Mouse (Mus musculus) cerebellum, adult 9-11 months (tissue): ENCODE data around the gene Fam171a1.
A peak's percentile ranks its signal among the peaks of the same experiment; 100 is the strongest.

Source experiments
- DNase-seq: peaks from one replicate; pipeline ENCODE4 v3.0.0; 2022

Gene Fam171a1

DNA sequence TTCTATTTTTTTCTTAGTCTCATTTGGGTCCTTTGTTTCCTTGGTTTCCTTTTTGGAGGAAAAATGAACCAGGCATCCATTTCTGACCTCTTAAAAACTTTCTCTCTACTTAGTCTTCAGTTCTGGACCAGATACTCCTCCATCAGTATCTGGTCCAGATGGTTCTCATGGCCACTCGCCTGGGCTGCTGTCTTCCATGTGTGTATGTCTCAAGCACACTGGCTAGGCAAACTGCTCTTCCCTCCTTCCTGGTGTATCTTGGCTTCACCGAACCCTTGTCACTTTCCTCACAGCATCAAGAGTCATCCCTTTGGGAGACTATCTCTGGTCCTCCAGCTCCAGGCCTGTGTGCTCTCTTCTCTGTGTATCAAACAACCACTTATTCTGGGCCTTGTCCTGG, 25.0 kb downstream of the Fam171a1 start:
- no peak for DNase-seq

DNA sequence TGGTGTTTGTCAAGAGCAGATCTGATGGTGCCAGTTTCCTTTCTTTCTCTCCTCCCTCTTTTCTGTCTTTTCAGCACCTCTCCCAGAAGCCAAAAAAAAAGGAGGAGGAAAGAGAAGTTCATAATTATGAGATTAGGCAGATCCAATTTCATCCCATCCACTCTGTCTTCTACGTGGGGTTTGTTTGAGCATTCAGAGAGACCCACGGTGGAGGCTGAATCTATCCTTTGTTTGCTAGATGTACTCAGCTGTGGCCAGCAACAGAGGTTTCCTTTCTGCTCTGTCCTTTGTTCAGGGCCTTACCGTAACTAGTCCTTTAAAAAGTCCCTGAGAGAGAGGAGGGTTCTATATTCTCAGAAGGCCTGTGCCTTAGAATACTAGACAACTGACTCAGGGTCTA, 25.6 kb downstream of the Fam171a1 start:
- no peak for DNase-seq

DNA sequence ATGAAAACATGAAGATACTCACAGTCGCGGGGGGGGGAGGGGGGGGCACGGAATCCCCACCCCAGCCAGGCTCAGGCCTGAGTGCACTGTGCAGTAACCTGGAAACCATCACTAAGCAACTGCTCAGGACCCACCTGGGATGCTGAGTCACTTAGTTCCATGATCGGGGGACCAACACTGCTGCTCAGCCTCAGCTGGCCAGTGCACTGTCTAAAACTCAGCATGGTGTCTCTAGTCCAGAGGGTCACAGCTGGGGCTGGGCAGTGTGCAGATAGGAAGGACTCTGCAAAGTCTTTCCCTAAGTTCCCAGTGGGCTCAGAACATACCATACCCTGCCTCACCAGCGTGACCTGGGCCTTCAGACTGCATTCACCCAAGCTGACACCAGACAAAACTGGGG, 26.6 kb downstream of the Fam171a1 start:
- no peak for DNase-seq

DNA sequence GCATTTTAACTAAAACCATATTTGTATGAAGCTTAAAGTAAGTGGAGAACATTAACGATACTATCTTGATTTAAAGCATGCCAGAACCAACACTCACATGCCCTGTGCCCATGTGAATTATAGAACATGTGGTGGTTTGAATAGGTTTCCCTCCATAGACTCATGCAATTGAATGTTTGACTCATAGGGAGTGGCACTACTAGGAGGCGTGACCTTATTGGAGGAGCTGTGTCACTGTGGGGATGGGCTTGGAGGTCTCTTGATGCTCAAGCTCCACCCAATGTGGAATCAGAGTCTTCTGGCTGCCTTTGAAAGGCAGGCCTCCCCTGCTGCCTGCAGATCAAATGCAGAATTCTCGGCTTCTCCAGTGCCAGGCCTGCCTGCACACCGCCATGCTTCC, 27.8 kb downstream of the Fam171a1 start:
- no peak for DNase-seq

DNA sequence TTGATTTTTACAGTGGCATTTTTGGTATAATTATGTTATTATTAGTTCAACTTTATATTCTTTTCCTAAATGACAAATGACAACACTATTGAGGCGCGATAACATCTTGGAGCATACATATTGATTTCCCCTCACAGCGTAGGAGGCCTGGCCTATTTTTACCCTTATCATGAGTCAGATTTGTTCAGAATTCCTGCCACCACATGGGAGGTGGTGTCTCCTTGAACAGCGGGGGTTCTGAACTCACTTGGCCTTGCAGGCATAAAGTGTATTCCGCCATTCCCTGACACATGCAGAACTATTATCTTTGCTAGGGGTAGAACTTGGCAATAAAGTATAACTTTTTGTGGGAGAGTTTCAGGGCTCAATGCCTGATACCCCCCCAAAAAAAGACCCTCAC, 30.3 kb downstream of the Fam171a1 start:
- DNase-seq = no peak

DNA sequence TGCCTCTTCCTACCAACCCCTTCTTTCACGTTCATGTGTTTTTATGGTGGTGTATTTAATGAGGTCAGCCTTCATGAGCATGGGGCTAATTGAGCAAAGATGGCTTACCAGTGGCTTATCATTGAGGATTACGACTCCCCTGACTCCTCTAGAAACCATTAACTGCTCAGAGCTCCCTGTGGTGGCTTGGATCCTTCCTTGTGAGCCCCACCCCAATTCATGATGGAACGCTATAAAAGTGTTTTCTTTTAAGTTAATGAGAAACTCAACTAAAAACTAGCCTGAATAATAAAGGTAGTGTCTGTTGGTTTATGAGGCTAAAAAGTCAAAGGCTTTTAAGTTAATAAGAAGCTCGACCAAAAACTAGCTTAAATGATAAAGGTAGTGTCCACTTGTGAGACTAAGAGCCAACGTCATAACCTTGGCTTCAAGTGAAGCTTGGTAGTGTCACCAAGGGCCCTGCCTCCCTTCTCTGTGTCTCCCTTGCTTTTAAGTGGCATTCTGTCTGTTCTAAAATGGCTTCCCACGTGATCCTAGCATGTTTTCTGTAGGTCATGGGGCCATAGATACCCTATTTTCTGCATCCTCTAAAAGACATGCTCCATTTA, 33.6 kb downstream of the Fam171a1 start:
- no peak for DNase-seq

DNA sequence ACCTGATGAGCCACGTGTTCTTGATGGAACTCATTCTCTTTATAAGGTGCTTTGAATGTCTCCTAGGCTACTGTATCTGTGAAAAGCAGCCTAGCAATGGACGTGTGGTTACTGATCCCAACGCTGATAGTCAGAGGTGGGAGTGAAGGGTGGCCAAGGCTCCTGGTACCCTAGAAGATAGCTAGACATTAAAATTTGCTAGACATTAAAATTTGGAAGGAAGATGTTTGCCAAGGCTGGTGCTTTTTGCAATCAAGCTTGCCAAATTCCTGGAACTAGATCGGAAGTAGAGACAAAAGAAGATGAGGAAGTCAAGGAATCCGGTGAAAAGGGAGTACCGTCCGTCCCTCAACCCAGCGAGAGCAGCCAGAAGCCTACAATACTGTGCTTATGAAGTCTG, 34.7 kb downstream of the Fam171a1 start:
- DNase-seq = no peak

DNA sequence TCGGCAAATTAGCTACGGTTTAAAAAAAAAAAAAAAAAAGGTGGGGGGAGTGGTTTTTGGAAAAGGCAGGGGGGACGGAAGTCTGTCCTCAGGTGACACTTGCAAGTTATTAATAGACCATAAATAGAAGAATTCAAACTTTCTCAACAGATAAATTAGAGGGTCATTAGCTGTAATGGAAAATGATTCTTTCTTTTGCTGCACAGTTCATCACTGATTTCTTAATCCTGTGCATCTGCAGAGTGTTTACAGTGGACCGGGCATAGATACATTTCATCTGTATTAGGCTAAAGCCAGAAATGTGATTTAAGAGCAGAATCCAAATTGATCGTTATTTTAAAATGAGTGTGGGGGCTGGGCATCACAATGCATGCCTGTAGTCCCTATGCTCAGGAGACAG, 36.3 kb downstream of the Fam171a1 start:
- no peak for DNase-seq

DNA sequence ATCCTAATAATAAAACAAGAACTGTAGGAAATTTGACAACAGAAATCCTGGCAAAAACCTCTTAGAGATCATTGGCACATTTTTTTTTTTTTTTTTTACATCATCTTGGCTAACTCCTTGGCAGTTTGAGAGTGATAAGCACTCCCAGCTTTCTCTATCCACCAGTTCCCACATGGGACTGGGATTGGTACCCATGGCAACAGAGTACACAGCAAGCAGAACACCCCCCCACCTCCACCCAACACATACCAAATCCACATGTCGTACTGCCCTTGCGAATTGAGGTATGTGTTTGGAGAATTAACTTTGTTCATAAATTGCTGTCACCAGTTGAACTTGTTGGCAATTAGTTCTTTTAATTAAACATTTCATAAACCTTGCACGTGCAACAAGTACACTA, 37.3 kb downstream of the Fam171a1 start:
- DNase-seq = no peak

DNA sequence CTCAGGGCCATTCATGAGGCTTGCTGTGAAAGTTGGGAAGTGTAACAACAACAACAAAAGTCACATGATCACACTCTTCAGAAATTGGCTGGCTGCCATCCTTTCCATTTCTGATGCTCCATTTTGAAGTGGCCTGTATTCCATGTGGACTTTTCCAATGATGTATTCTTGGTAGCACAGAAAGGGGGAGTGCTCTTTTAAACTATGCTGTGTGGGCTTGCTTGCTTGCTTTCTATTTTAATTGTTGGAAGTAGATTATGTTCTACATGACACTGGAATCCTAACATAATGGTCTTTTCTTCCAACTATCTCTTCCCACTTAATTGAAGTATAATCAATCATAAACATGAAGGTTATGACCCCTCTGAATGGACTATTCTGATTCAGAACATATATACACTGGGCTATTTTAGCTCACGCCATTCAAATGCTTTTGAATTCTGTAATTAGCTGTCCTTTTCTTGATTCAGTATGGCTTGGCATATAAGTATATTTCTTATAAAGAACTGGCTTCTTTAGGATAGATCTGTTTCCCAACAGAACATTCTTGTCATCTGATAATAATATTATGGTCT, 40.2 kb downstream of the Fam171a1 start:
- DNase-seq = no peak

DNA sequence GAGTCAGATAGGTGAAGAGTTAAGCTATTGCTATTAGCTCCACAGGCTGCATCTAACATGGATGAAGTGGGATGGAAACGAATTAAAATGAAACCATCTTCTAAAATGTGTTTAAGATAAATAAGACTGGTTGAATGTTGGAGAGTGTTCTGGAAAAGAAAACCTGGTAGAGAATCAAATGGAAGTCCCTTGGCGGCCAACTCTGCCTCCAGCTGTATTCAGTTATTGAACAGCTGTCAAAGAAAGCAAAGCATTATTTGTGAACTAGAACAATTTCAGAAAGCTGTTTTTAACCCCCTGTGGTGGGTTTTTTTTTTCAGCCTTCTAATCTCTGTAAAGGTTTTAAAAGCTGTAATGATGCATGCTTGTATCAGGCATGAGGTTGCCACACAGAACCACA, 41.0 kb downstream of the Fam171a1 start:
- no peak for DNase-seq

DNA sequence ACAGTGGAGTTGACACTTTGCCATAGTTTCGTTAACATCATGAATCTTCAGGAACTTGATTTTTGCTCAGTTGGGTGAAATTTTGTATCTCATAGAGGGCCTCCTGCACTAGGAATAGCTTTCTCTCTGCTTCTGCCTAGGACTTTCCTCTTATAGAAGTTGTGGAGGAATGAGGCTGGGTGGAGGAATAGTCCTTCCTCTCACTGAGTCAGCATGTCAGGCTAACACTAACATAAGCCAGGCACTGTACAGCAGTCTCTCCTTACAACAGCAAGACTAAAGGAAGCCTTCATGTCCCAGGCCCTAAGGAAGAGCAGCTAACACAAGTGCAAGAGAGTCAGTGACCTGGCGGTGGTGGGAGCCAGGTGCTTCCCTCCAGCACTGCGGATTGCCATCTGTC, 43.0 kb downstream of the Fam171a1 start:
- DNase-seq = no peak

DNA sequence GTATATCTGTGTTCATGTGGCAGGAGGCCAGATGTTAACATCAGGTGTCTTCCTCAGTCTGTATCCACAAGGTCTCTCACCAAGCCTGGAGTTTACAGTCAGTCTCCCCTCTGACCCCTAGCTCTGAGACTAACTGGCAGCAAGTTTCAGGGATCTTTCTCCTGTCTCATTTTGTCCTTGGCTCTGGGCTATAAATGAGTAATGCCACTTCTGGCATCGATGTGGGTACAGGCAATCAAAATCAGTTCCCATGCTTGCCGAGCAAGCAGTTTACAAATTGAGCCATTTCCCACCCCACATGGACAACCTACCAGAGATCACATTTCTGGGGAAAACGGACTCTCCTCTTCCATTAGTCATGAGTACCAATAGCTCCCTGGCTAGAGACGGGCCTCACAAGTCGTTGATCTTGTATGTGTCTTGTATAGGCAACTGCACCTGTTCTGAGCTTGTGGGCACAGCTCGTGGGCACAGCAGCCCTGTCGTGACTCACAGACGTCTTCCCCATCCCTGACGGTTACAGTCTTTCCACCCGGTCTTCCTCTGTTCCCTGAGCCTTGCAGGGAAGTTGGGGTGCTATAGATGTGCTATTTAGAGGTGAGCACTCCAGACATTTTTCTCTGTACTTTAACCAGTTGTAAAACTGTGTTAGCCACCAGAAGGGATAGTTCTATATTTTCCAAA, 43.8 kb downstream of the Fam171a1 start:
- no peak for DNase-seq

DNA sequence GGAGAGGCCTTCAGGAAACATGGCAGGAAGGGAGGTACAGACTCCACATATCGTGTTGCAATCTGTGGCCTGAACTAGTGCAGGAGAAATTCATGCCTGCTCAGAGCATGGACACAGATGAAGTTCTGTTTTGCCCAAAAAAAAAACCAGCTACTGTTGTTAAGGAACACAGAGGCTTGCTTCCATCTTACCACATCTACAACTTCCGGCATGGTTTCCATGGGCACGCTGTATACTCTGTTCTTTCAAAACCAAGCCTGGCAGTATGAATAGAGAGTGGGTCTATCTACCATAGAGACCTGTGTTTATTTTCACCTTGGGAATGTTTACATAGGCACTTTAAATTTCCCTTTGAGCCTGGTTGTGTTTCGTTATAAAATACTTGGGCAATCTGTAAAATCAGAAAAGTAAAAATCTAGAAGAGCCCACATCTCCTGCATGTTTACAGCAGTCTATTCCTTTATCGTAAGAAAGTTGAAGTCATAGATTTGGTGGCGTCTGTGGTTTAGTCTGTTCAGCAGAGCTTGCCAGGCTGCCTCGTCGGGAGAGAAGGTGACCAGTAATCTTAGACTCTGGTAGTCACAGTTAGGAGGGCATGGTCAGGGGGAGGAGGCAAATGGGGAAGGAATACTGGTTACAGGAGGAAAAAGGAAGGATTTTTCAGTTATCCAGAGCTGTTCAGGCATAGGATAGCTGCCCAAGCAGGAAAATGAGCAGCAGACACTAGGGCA, 44.8 kb downstream of the Fam171a1 start:
- DNase-seq = no peak

DNA sequence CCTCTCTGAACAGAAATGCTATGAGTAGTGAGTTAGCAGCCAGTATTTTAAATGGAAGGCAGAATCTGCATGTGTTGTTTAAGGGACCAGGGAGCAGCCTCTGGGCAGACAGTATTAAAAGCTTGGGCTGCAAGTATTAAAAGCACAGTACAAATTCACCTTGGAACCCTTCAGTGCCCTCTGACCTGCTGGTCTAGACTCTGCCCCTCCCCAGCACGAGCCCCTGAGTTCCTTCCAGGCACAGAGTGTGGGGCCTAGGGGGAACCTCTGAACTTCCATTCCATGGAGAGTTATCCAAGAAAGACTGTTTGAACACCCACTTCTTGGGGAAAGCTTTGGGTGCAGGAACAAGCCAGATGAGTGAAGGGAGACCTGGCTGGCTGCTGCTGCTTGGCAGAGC, 47.6 kb downstream of the Fam171a1 start:
- DNase-seq = no peak

DNA sequence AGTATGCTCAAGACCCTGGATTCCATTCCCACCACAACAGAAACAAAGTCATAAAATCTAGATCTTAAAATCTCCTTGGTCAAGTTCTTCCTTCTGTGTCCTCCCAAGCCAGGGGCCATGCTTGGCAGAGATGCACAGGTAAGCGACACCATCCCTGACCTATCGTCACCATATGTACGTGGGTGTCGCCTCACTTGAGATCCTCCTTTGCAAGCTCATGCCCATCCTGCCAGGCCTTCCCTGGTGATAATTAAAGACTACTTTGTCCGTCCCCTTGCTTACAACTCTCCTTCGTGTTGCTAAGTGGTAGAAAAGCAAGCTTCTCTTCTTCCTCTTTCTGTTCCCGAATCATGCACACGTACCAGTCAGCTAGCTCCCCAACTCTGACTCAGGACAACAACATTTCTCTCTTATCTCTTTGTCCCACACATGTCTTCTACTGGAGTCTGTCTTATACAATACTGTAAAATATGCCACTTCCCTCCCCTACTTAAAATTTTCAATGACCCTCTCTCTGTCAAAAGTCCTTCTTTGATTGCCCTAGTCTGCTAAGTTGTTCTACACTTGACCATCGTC, 49.6 kb downstream of the Fam171a1 start:
- no peak for DNase-seq

DNA sequence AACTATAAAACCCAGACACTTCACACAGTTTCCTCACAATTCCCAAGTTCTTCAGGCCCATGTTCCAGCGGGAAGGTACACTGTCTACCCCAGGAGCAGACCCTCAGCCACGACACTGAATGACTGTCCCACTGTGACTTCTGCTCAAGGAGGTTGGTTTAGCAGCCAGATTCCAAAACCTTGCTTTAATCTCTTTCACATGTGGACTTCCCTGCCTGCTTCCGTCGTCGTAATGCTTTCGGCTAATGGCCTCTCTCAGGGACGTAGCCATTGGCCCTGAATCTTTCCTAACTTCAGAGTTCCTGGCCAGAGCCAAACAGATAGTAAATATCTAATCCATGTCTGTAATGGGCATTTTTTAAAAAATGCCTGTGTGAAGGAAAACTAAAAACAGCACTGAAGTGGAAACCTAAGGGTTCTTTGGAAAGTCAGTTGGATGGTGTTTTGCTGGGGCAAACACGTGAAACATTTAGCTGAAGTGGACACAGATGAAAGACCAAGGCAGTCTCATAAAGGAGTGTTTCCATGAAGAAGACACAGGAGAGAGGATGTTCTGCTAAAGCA, 51.1 kb downstream of the Fam171a1 start:
- DNase-seq = no peak

DNA sequence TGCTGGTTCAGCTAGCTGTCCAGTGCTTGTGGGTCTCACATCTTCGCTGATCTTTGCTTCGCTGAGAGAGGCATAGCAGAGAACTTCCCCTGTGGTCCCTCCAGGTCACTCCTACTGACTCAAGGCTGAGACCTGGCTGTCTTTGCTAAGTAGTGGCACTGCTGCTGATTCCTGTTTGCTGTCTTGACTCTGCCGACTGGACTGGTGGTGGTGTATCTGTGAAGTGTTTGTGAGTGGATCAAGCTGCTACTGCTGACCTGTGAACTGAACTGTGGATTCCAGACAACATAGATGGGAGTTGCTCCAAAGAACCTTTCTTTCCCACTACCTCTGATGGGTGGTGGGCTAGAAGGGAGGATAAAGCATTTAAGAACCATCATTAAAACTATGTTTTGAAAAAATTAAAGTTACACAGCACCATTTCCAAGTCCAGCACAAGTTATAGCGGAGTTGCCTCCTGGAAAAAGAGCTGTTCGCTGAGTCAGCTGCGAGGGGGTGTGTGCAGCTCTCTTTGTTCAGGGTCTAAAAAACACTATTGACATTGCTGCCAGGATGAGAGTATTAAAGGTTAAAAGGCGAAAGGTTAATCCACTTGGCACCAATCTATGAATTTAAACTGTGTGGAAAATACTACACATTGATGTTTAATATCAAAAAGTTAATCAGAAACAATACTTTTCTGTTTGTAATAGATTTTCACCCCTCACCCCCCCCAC, 52.0 kb downstream of the Fam171a1 start:
- DNase-seq = no peak

DNA sequence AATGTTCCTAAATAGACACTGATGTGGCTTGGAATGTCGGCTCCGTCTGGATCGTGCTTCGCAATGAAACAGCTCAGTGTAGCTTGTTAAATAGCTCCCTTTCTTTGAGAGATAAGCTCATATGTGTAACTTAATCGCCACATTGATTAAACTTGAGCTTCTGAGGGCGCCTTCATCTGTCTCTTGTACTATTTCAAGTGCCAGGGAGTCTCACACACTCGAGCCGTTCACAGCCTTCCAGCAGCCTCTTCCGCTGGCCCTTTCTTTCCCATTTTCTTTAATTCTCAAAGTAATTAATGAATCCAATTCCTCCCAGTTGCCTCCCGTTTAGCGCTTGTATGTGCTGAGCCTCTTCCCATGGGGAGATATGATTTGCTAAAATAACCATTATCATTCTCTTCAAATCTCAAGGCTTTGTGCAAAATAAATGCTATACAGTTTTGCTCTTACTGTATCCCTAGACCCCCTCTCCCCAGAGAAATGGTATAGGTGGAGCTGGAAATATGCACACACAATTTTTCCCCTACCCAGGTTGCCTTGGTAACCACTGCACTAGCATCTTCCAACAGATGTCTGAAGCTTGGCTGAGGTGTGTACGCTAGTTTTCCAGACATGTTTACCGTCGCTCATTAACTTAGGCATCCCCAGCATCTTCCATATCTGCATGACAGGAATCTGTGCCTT, 54.8 kb downstream of the Fam171a1 start:
- DNase-seq = no peak

DNA sequence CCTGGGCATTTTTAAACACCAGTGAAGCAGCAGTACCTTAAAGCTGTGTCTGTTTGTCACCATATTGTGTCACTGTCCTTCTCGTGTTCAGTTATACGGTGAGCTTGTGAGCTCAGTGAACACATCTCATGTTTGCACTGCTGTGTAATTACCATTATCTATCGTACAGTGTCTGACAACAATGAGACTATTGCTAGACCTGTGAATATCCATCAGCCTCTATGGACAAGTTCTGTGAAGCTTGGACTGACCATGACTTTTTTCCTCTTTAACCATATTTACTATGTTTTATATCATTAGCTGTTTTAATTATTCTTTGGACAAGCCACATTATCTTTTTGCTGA, 55.4 kb downstream of the Fam171a1 start:
- DNase-seq = no peak

DNA sequence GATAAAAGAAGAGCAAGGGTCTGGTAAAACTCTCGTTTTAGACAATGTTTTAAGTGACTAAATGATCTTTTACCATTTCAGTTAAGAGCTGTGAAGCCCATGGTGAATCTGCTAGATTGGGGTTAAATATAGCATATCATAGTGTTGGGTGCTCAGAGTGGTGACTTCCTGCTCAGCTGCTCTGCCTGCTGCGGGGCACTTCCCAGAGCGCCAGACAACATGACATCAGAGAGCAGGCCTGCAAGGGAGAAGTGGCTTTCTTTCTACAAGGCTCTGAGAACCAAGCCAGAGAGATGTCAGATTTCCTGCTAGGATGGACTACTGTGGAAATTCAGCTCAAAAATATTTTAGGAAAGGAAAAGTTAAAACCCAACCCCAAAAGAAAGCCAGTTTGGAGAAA, 57.8 kb downstream of the Fam171a1 start:
- DNase-seq = no peak

DNA sequence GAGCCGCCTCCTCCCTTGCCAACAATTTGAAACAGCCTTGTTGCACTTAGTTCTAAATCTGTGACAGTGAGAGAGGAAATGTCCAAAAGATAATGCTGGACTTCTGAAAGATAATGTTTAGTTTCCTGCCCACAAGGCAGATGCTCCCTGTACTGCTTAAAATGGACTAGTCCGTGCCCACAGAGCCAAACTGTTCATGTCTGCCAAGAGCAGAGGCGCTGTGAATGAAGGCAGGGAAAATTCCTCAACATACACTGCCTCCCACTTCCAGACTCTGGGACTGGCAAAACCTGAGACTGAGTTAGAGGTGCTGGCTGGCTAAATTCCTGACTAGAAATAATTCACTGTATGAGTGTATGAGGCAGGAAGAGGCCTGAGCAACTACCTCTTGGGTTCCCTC, 58.6 kb downstream of the Fam171a1 start:
- DNase-seq = peak; percentile 49
